Mouse (Mus musculus) heart, postnatal 0 days (tissue): Measurements from ENCODE around the gene Taar7e.

ENCODE experiments used
- CTCF ChIP-seq: IDR thresholded peaks from 2 replicates; pipeline ENCODE4 v1.5.1; 2016; ENCODE audit warnings: antibody characterized with exemption, control low read depth, low read depth
- EP300 ChIP-seq: IDR thresholded peaks from 2 replicates; pipeline ENCODE4 v1.6.1; 2016; ENCODE audit warnings: antibody characterized with exemption, low read depth

DNA sequence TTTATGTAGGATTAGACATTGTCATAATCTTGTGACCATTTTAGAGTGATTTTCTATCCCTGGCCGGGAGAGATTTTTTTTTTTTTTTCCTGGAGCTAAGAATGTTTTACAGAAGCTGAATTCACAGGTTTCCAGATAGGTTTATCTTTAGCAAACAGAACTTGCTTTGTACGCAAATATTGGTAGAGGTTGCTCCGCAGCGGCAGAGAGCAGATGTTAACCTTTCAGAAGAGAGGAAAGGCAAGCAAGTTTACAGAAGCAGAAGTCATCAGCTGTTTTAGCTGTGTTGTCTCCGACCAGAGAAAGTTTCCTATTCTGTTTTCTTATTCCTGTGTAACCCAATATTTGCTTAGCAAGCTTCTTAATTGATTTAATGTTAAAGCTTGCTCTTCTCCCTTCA is 49.1 kb downstream of the Taar7e start:
- TF ChIP-seq CTCF (no peak), EP300 (no peak)
